Mouse (Mus musculus) stomach, embryonic 15.5 days (tissue): ENCODE measurements around the gene Tmem117. TPM values are rescaled to one million over a fixed set of nuclear protein-coding genes. Genes with fewer than 3 reads are reported as not detected.

Source experiments
- ATAC-seq: fragments of 200-750 bp; cut with Nextera tagmentation; 2 replicates; pipeline ENCODE4 v1.8.0; 2017; ENCODE audit warnings: low read depth, moderate number of reproducible peaks, moderate TSS enrichment; ENCODE audit not compliant: insufficient read depth, low FRiP score
- H3K27ac ChIP-seq: fragments of 300-500 bp; sonication (generic); 2 replicates; pipeline ENCODE4 v1.5.1; 2015; ENCODE audit warnings: mild to moderate bottlenecking, inconsistent platforms
- H3K27me3 ChIP-seq: fragments of 300-500 bp; sonication (generic); replicated peaks from 2 replicates; pipeline ENCODE4 v1.6.1; 2015; ENCODE audit warnings: inconsistent platforms
- H3K36me3 ChIP-seq: fragments of 300-500 bp; sonication (generic); 2 replicates; pipeline ENCODE4 v1.6.1; 2015; ENCODE audit warnings: inconsistent platforms
- H3K4me1 ChIP-seq: fragments of 300-500 bp; sonication (generic); 2 replicates; pipeline ENCODE4 v1.6.1; 2015; ENCODE audit warnings: inconsistent platforms
- H3K4me2 ChIP-seq: fragments of 300-500 bp; sonication (generic); 2 replicates; pipeline ENCODE4 v1.6.1; 2015; ENCODE audit warnings: mild to moderate bottlenecking, inconsistent platforms
- H3K4me3 ChIP-seq: fragments of 300-500 bp; sonication (generic); replicated peaks from 2 replicates; pipeline ENCODE4 v1.5.1; 2015; ENCODE audit warnings: inconsistent platforms
- H3K9ac ChIP-seq: fragments of 300-500 bp; sonication (generic); 2 replicates; pipeline ENCODE4 v1.6.1; 2015; ENCODE audit warnings: inconsistent platforms
- H3K9me3 ChIP-seq: fragments of 300-500 bp; sonication (generic); 2 replicates; pipeline ENCODE4 v1.6.1; 2016; ENCODE audit warnings: inconsistent platforms
- WGBS: fragments of 180-500 bp; shearing (Covaris S2); methylation state at CpG from one replicate; pipeline ENCODE4 v1.1.7; 2015; 5-methylcytosine and 5-hydroxymethylcytosine counted together
- polyA plus RNA-seq: library from polyadenylated mRNA; unstranded; fragments of >200 nt; fragmentation: Nextera tagmentation; extraction: Ambion mirVana; gene quantifications from 2 replicates; pipeline ENCODE4 v1.2.1, GENCODE M21; 2015

The Tmem117 gene
- polyA plus RNA-seq, 1 experiment from 2014 or later, result 2.8 TPM

GRCm38 (mm10) chr15:94684269-94684668, 55.2 kb downstream of the Tmem117 start:
- no peak overlapping the region for H3K9ac ChIP-seq
- H3K27ac ChIP-seq, result no peak overlapping the region
- no peaks in the 10 kb centered on the region for H3K9me3 ChIP-seq
- no peaks in the 10 kb centered on the region for H3K4me1 ChIP-seq
- no peak overlapping the region for H3K4me3 ChIP-seq
- H3K27me3 ChIP-seq, result no peaks in the 10 kb centered on the region
- 74% methylated on average over 7 of the region's 7 CpGs for WGBS
- no peak overlapping the region for H3K4me2 ChIP-seq
- ATAC-seq, result no peak
- no peaks in the 10 kb centered on the region for H3K36me3 ChIP-seq

DNA sequence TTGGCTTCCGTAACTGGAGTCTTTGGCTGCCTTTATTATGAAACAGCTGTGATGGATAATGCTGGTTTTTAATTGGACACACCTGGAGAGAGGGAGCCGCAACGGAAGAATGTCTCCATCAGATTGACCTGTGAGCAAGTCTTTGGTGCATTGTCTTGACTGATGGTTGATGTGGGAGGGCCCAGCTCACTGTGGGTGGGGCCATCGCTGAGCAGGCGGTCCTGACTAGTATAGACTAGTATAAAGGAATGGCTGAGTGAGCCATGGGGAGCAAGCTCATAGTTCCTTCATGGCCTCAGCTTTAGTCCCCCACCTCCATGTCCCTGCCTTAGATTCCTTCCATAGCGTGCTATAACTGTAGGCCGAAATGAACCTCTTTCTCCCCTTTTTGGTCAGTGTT, 58.1 kb downstream of the Tmem117 start:
- Histone ChIP-seq H3K27me3 (no peaks in the 10 kb centered on the region), H3K36me3 (no peaks in the 10 kb centered on the region), H3K27ac (no peak overlapping the region), H3K9me3 (no peaks in the 10 kb centered on the region), H3K9ac (no peak overlapping the region), H3K4me1 (no peaks in the 10 kb centered on the region), H3K4me3 (no peak overlapping the region), H3K4me2 (no peak overlapping the region)
- WGBS, result 87% methylated on average over 7 of the region's 7 CpGs
- no peak for ATAC-seq

- Histone ChIP-seq H3K27ac (no peak overlapping the region), H3K9me3 (no peaks in the 10 kb centered on the region), H3K4me1 (no peaks in the 10 kb centered on the region), H3K27me3 (no peaks in the 10 kb centered on the region), H3K4me3 (no peak overlapping the region), H3K4me2 (no peak overlapping the region), H3K9ac (no peak overlapping the region), H3K36me3 (no peaks in the 10 kb centered on the region)
- WGBS, result 73% methylated on average over 3 of the region's 3 CpGs
- ATAC-seq, result no peak
Observed at GRCm38 (mm10) chr15:94687629-94688028, 58.6 kb downstream of the Tmem117 start.

GRCm38 (mm10) chr15:94689195-94689883, 60.3 kb downstream of the Tmem117 start:
- Histone ChIP-seq H3K4me2 (no peak overlapping the region), H3K27ac (no peak overlapping the region), H3K27me3 (no peaks in the 10 kb centered on the region), H3K4me3 (no peak overlapping the region), H3K36me3 (no peaks in the 10 kb centered on the region), H3K4me1 (no peaks in the 10 kb centered on the region), H3K9ac (no peak overlapping the region), H3K9me3 (no peaks in the 10 kb centered on the region)
- WGBS, result 73% methylated on average over 5 of the region's 5 CpGs
- ATAC-seq, result no peak

GRCm38 (mm10) chr15:94689884-94690231, 60.8 kb downstream of the Tmem117 start:
- no peaks in the 10 kb centered on the region for H3K27me3 ChIP-seq
- H3K9me3 ChIP-seq, result no peaks in the 10 kb centered on the region
- no peak overlapping the region for H3K9ac ChIP-seq
- no peaks in the 10 kb centered on the region for H3K4me1 ChIP-seq
- H3K27ac ChIP-seq, result no peak overlapping the region
- no peak overlapping the region for H3K4me3 ChIP-seq
- 63% methylated on average over 6 of the region's 6 CpGs for WGBS
- no peak for ATAC-seq
- no peaks in the 10 kb centered on the region for H3K36me3 ChIP-seq
- H3K4me2 ChIP-seq, result no peak overlapping the region

GRCm38 (mm10) chr15:94722759-94723158, 93.7 kb downstream of the Tmem117 start:
- H3K9me3 ChIP-seq, result no peaks in the 10 kb centered on the region
- H3K9ac ChIP-seq, result no peak overlapping the region
- no peaks in the 10 kb centered on the region for H3K4me1 ChIP-seq
- ATAC-seq, result no peak
- H3K27me3 ChIP-seq, result no peaks in the 10 kb centered on the region
- no peak overlapping the region for H3K4me3 ChIP-seq
- no peak overlapping the region for H3K4me2 ChIP-seq
- H3K36me3 ChIP-seq, result no peaks in the 10 kb centered on the region
- WGBS, result 25% methylated on average over 5 of the region's 5 CpGs
- H3K27ac ChIP-seq, result no peak overlapping the region

- no peaks in the 10 kb centered on the region for H3K4me1 ChIP-seq
- no peaks in the 10 kb centered on the region for H3K27me3 ChIP-seq
- H3K27ac ChIP-seq, result no peak overlapping the region
- H3K4me2 ChIP-seq, result no peak overlapping the region
- no peak overlapping the region for H3K9ac ChIP-seq
- 77% methylated on average over 4 of the region's 4 CpGs for WGBS
- ATAC-seq, result no peak
- no peaks in the 10 kb centered on the region for H3K9me3 ChIP-seq
- no peaks in the 10 kb centered on the region for H3K36me3 ChIP-seq
- H3K4me3 ChIP-seq, result no peak overlapping the region
Observed at GRCm38 (mm10) chr15:94732104-94732503, 103.1 kb downstream of the Tmem117 start.

DNA sequence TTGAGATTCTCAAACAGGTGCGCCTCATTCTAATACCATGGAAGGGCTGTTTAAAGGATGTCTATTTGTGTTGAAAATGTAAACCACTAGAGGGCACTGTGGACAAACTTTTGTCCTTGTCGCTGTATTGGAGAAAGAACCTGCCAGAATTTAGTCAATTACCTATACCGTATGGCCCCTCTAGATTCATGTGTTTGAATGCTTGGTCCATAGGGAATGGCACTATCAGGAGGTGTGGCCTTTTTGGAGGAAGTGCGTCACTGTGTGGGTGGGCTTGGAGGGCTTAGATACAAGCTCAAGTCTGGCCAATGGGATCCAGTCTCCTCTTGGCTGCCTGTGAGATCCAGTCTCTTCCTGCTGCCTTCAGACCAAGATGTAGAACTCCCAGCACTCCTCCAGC, 140.2 kb downstream of the Tmem117 start:
- no peak for ATAC-seq
- Histone ChIP-seq H3K9me3 (no peaks in the 10 kb centered on the region), H3K27me3 (no peaks in the 10 kb centered on the region), H3K36me3 (no peaks in the 10 kb centered on the region), H3K9ac (no peak overlapping the region), H3K27ac (no peak overlapping the region), H3K4me1 (no peaks in the 10 kb centered on the region), H3K4me2 (no peak overlapping the region), H3K4me3 (no peak overlapping the region)
- WGBS, result 21% methylated on average over 4 of the region's 4 CpGs

- Histone ChIP-seq H3K4me3 (no peak overlapping the region), H3K4me1 (no peaks in the 10 kb centered on the region), H3K9ac (no peak overlapping the region), H3K9me3 (no peaks in the 10 kb centered on the region), H3K27ac (no peak overlapping the region), H3K36me3 (no peaks in the 10 kb centered on the region), H3K4me2 (no peak overlapping the region), H3K27me3 (no peaks in the 10 kb centered on the region)
- 79% methylated on average over 7 of the region's 7 CpGs for WGBS
- no peak for ATAC-seq
Observed at GRCm38 (mm10) chr15:94770832-94771578, 142.0 kb downstream of the Tmem117 start.

- Histone ChIP-seq H3K4me1 (no peaks in the 10 kb centered on the region), H3K27ac (no peak overlapping the region), H3K4me3 (no peak overlapping the region), H3K4me2 (no peak overlapping the region), H3K36me3 (no peaks in the 10 kb centered on the region), H3K27me3 (no peaks in the 10 kb centered on the region), H3K9me3 (no peaks in the 10 kb centered on the region), H3K9ac (no peak overlapping the region)
- 89% methylated on average over 19 of the region's 19 CpGs for WGBS
- ATAC-seq, result no peak
Observed at GRCm38 (mm10) chr15:94771691-94772090, 142.7 kb downstream of the Tmem117 start.

- H3K4me3 ChIP-seq, result no peak overlapping the region
- H3K9me3 ChIP-seq, result no peaks in the 10 kb centered on the region
- H3K4me1 ChIP-seq, result no peaks in the 10 kb centered on the region
- no peak overlapping the region for H3K4me2 ChIP-seq
- no peaks in the 10 kb centered on the region for H3K27me3 ChIP-seq
- no peaks in the 10 kb centered on the region for H3K36me3 ChIP-seq
- H3K27ac ChIP-seq, result no peak overlapping the region
- ATAC-seq, result no peak
- WGBS, result 52% methylated on average over 17 of the region's 17 CpGs
- H3K9ac ChIP-seq, result no peak overlapping the region
Observed at GRCm38 (mm10) chr15:94776119-94777069, 147.4 kb downstream of the Tmem117 start.

- no peaks in the 10 kb centered on the region for H3K4me1 ChIP-seq
- H3K9ac ChIP-seq, result no peak overlapping the region
- H3K4me3 ChIP-seq, result no peak overlapping the region
- H3K27me3 ChIP-seq, result no peaks in the 10 kb centered on the region
- no peaks in the 10 kb centered on the region for H3K36me3 ChIP-seq
- no peaks in the 10 kb centered on the region for H3K9me3 ChIP-seq
- WGBS, result 72% methylated on average over 1 of the region's 1 CpGs
- no peak for ATAC-seq
- no peak overlapping the region for H3K4me2 ChIP-seq
- H3K27ac ChIP-seq, result no peak overlapping the region
Observed at GRCm38 (mm10) chr15:94781556-94781955, 152.5 kb downstream of the Tmem117 start.
